Mouse (Mus musculus): ENCODE measurements around the gene Oca2.

Oca2 gene

DNA sequence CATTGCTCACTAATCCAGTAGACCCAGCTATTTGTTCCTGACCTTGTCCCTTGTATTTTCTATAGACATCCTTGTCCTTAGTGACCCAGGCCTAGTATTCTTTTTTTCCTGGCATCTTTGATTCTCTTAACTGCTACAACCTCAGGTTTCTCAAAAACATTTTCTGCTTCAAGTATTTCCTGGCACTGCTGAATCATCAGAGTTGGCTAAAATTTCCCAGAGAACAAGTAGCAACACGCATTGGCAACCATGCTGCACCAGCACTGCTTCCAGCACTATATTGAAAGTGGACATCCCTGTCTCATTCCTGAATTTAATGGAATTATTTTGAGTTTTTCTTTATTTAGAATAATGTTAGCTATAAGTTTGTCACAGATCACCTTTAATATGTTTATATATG, 143.1 kb downstream of the Oca2 start:
- DNase-seq, result no peak

DNA sequence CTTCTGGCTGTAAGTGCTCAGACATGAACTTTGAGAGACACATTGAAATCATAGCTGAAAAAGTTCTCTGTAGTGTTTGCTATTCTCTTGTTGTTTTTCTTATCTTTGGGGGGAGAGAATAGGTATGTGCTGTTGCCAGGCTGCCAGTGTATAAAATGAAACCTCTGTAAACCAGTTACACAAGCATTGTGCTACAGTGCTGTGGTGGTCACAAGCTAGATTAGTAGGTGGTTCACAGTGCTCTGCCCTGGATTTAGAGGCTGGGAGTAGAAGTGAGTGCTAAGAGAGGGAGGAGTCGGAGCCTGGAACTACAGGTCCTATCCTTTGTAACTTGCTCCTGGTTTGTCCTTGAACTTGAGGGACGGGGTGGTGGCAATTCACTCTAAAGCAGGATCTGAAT, 148.7 kb downstream of the Oca2 start:
- no peak for DNase-seq

DNA sequence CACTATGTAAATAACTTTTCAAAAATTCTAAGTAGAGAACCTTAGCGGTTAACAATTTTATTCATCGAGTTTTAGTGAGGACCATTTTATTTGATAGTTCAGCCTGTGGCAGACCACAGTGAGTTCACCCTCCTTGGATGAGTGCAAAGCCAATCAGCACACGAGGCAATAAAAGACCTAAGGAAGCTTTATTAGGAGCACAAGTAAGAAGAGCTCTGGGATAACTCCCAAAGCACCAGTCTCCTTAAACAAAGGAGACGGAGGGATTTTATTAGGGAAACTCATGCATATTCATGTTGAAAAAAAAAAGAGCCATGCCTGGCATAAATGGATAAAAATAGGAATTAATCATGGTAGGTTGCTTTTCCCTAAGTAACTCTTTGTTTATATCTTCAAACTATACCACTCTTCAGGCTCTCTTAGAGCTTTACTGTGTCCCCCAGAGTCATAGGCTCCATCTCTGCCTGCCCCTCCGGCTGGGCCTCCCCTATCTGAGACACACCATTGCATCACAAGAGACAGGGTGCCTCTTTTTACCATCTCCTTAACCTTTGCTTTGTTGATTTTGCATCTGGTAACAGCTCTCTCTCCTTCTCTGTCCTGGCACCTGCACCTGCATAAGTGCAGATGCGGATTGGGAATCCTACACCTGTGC, 178.7 kb downstream of the Oca2 start:
- DNase-seq, result no peak

DNA sequence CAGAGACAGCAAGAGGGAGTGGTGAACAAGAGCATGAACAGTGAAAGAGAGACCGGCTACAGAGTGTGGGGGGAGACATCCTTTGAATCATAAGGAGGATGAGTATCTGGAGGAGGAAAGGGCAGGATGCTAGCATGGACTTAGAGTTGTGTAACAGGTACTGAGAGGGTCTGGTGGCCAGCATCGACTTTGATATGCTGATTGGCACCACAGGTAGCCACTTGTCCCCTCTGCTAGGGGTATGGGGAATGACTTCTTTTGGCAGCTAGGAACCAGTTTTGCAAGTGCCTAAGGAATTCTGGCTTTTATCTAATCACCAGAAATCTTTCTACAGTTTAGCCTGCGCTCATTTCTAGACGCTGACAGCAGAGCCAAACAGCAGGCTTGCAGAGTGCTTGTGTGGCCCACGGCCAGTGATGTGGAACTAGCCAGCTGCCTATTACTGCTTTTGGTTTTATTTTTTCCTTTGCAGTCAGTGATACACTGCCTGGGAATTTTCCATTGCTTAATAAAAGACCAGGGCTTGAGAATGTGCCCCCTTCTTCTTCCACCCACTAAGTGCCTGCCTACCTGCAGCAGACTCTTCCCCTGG, 179.8 kb downstream of the Oca2 start:
- peak; percentile 2 for DNase-seq

DNA sequence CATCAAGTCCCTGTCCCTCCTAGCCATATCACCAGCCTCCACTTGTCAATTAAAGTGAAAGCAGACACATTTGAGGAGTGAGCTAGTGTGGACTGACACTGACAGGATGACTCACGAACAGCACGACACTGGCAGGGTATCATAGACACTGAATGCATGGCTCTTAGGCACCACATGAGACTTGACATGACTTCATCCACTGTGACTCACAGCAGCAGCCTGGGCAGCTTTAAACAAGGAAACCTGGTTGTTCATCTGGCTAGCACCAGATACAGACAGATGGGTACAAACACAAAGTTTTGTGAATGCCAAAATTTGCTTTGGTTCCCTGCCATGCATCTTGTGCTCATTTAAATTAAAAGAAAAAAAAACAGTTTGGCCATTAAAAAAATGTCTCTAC, 182.4 kb downstream of the Oca2 start:
- DNase-seq, result no peak

DNA sequence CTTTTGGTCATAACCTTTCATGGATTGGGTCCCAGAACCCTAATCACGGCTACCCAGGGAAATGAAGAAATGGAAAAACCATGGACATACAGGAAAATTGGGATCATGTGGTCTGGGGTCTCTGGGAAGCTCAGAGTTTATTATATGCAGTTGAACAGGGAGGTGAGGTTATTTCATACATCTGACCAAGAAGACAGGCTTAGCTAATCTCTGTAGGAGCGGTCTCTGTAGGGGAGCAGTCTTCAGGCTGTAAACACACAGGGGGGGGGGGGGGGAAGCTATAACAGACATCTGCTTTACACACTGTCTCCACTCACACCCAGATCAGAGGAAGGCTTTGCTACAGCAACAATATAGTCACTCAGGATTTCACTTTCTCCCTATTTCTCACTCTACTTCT, 184.0 kb downstream of the Oca2 start:
- DNase-seq, result no peak

DNA sequence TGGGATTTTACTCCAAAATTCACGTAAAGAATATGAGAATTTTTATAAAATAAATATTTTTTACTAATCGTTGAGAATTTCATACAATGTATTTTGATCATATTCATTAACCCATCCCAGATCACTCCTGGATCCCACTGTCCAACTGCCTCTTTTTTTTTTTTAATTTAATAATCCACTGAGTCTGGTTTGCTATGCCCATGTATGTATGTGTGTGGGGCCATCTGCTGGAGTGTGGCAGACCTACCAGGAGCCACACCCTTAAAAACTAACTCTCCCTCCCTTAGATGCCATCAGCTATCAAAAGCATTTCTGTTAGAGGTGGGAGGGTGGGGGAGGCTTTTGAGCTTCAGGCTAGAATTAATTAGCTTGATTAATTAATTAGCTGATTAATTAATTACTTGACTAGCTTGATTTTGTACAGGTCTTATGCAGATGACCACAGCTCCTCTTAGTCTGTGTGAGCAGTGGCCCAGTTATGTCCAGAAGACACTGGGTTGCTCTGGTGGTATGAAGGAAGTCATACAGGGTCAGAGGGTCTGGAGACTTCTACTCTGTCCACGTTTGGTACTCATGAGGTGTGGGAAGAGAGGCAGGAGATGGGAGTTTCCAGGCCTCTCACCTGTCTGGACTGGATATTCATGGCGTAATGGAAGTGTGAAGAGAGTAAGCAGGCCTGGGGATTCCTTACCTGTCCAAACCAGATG, 221.4 kb downstream of the Oca2 start:
- DNase-seq, result no peak

DNA sequence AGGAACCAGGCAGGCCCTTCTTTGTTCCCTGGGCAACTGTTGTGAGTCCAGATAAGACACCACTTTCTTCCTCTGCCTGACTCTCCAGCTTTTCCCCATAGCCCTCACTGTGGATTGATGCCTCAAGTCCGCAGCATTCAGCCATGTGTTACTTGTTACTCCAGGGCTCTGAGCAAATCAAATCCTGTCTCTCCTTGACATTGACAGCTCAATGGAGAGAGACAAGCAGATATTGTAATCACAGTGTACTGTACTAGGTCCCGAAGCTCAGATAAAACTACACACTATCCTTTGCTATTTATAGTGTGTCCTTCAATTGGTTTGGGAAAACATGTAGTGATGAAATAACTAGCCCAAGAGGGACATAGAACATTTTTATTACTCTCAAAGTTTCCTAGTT, 258.7 kb downstream of the Oca2 start:
- no peak for DNase-seq

DNA sequence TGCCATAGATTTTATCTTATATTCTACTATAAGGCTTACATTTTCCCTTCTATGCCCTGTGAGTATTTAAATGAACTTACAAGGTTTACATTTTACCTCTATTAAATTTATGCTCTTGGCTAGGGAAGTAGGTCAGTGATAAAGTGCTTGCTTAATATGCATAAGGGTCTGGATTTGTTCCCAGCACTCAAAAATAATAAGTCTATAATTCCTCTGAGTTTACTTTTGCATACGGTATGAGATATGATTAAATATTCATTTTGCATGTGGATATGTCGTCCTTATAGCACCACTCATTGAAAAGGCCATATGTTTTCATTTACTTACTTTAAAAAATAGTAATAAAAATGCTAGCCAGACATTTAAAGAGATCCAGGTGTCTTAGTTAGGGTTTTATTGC, 259.8 kb downstream of the Oca2 start:
- DNase-seq, result no peak

DNA sequence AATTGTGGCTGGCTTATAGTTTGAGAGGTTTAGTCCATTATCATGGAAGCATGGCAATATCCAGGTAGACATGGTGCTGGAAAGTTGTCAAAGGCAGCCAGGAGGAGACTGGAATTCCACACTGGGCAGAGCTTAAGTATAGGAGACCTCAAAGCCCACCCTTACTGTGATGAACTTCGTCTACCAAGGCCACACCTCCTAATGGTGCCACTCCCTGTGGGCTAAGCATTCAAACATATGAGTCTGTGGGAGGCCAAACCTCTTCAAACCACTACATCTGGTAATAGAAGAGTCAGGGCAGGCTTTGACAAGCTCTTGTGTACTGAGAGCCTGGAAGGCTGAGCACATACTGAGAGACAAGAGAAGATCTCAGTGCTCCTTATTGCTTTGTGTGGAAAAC, 260.2 kb downstream of the Oca2 start:
- no peak for DNase-seq

DNA sequence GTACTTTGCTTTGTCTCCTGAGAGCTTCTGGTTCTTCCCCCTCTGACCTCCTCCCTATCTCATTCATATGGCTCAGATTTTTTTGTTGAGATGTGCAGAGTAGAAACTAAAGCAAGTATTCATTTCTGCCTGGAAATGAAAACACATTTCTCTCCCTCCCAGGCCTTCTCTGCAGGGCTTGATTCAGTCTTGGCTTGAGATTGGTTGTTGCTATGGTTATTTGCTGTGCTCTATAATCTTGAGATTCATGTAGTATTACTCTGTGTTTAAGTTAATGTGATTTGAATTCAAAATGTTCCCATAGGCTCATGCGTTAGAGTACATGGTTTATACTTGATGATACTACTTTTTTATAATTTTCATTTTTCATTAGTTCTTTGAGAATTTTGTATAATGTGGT, 260.9 kb downstream of the Oca2 start:
- DNase-seq, result no peak

DNA sequence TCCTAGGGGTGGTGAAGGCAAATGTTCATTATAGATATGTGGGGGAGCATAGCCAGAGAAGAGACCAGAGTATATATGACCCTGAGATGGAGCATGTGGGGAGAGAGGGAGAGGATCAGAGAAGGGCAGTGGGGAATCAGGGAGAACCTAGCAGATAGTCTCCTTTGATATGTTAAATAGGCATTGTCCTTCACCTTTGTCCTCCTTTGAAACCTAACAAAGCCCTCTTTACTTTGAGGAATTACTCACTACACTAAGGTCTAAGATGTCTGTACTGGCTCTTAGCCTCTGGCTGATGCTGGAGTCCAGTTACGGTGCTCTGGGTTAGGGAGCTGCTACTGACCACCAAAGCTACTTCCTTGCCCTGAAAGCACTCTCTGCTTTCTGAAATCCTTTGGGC, 279.0 kb downstream of the Oca2 start:
- DNase-seq, result no peak

DNA sequence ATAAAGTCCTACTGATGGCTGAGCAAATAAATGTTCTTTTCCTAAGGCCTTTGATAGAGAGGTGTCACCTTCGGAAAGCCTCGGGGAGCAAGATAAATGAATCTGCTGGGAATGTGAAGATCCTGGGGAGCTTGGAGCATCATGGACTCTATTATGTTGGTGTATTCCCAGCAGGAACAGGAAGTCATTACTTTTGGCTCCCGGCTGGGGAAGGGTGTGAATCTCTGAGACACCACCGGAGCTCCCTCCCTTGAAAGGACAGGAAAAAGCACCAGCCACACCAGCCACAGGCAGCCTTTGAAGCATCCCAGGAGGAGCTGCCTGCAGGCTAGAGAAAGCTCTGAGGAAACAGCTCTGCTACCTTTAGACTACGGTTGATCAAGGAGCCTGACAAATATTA, 280.2 kb downstream of the Oca2 start:
- DNase-seq, result peak; percentile 1

DNA sequence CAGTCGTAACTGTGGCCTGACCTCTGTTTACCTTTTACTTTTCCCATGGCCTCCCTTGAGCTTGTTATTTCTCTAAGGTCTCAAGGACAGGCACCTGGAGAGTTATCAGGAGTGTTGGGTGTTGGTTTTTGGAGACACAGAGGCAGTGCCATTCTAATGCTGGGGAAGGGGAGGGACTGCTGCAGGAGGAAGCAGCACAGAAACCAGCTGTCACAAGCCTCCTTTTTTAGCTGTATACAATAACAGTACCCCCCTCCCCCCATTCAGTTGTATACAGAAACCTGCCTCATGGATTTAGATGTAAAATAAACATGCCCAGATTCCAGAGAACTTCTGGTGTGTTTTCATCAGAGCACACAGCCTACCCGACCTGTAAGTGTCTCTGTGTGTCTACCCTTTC, 295.3 kb downstream of the Oca2 start:
- no peak for DNase-seq

DNA sequence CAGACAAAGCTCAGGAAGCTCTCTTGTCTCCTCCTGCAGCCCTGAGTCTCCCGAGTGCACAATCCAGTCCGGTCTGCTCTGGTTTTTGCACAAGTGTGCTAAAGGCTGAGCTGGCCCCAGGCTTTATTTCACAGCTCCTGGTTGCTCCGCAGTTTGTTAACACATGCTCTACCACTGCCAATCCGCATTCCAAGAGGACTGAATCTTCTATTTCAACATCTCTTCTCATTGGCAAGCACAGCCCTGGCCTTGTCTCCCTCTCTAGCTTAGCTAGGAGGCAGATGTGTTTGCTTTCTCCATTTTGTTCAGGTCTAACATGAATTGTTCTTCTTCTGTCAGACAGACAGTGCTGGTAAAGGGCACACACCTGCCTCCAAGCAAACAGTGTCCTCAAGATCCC, 309.7 kb downstream of the Oca2 start:
- no peak for DNase-seq

DNA sequence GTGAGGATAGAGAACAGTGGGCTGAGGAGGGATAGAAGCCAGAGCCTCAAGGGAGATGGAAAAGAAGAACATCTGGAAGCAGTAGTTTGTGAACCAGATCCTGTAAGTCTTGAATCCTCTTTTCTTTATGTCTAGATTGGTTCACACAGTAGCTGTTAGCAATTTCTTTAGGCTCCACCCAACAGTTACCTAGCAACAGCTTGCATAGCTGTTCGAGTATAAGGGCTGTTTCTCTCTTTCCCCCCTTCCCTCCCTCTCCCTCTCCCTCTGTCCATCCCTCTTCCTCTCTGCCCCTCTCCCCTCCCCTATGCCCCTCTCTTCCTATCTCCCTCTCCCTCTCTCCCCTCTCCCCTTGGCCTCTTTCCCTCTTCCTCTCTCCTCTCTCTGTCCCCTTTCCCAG, 312.2 kb downstream of the Oca2 start:
- no peak for DNase-seq

Measured in lung, postnatal 10 days (tissue).